Mouse (Mus musculus): ENCODE results near the gene Crybg1. TPM values are rescaled to one million over a fixed set of nuclear protein-coding genes. Genes with fewer than 3 reads are reported as not detected.

Gene Crybg1
- polyA plus RNA-seq, 1 experiment, result 32.2 TPM

- H3K4me1 ChIP-seq (ENCODE audit: control insufficient read depth, insufficient read depth, low read length), result peaks cover 23% of the 10 kb centered on the region
- H3K4me3 ChIP-seq (ENCODE audit: insufficient read depth, low read length), result no peak overlapping the region
- peak overlapping the region; percentile 54 for H3K27ac ChIP-seq (ENCODE audit: insufficient read depth, low read depth, low read length)
- TF ChIP-seq POLR2A (IDR thresholded peaks at IDR 0.05; ENCODE audit: borderline replicate concordance, low read depth, low read length), result no peak
- no peak for TF ChIP-seq CTCF (IDR thresholded peaks at IDR 0.05; ENCODE audit: low read depth, low read length)
Observed at GRCm38 (mm10) chr10:43910032-43910872, 238.4 kb downstream of the Crybg1 start.

- H3K4me3 ChIP-seq (ENCODE audit: insufficient read depth, low read length), result no peak overlapping the region
- TF ChIP-seq POLR2A (IDR thresholded peaks at IDR 0.05; ENCODE audit: borderline replicate concordance, low read depth, low read length) (no peak), CTCF (IDR thresholded peaks at IDR 0.05; ENCODE audit: low read depth, low read length) (no peak)
- H3K4me1 ChIP-seq (ENCODE audit: control insufficient read depth, insufficient read depth, low read length), result peaks cover 20% of the 10 kb centered on the region
- H3K27ac ChIP-seq (ENCODE audit: insufficient read depth, low read depth, low read length), result no peak overlapping the region
Observed at GRCm38 (mm10) chr10:43904569-43904968, 244.1 kb downstream of the Crybg1 start.

GRCm38 (mm10) chr10:43901578-43902194 is 247.0 kb downstream of the Crybg1 start, which contains the start of the genes Qrsl1 and Rtn4ip1:
Gene Qrsl1, minus strand, starts transcription at chr10:43901745.
Gene Rtn4ip1, plus strand, starts transcription at chr10:43901807.
- Histone ChIP-seq H3K27ac (ENCODE audit: insufficient read depth, low read depth, low read length) (peak within 1 kb of the TSS; percentile 60), H3K4me3 (ENCODE audit: insufficient read depth, low read length) (peak within 1 kb of the TSS; percentile 92), H3K4me1 (ENCODE audit: control insufficient read depth, insufficient read depth, low read length) (peaks cover 12% of the 10 kb centered on the region)
- TF ChIP-seq POLR2A (IDR thresholded peaks at IDR 0.05; ENCODE audit: borderline replicate concordance, low read depth, low read length), result no peak
- no peak for TF ChIP-seq CTCF (IDR thresholded peaks at IDR 0.05; ENCODE audit: low read depth, low read length)

- TF ChIP-seq POLR2A (IDR thresholded peaks at IDR 0.05; ENCODE audit: borderline replicate concordance, low read depth, low read length) (no peak), CTCF (IDR thresholded peaks at IDR 0.05; ENCODE audit: low read depth, low read length) (no peak)
- Histone ChIP-seq H3K4me3 (ENCODE audit: insufficient read depth, low read length) (peak overlapping the region; percentile 92), H3K27ac (ENCODE audit: insufficient read depth, low read depth, low read length) (peak overlapping the region; percentile 60), H3K4me1 (ENCODE audit: control insufficient read depth, insufficient read depth, low read length) (peaks cover 12% of the 10 kb centered on the region)
Observed at GRCm38 (mm10) chr10:43900883-43901570, 247.6 kb downstream of the Crybg1 start.

Other genes starting within 250 kb of the Crybg1 start
- gene Qrsl1, start 247.1 kb downstream of the Crybg1 start, polyA plus RNA-seq (2012; ENCODE audit: insufficient read depth, insufficient read length, missing spikeins), result 7.1 and 7.2 TPM in 2 replicates
- 5.4 and 6.8 TPM in 2 replicates for gene Rtn4ip1, start 247.0 kb downstream of the Crybg1 start, polyA plus RNA-seq (2012; ENCODE audit: insufficient read depth, insufficient read length, missing spikeins)
- gene Atg5, start 119.5 kb upstream of the Crybg1 start, polyA plus RNA-seq (2012; ENCODE audit: insufficient read depth, insufficient read length, missing spikeins), result 41.5 and 42.7 TPM in 2 replicates